Mouse (Mus musculus): ENCODE measurements around the gene Csf3.
A peak's percentile ranks its signal among the peaks of the same experiment; 100 is the strongest.
"Not testable (repeated sequence)": the region's sequence is repeated elsewhere in the genome, so short reads cannot be mapped to it uniquely, and the experiment has no call there.

Csf3 gene

DNA sequence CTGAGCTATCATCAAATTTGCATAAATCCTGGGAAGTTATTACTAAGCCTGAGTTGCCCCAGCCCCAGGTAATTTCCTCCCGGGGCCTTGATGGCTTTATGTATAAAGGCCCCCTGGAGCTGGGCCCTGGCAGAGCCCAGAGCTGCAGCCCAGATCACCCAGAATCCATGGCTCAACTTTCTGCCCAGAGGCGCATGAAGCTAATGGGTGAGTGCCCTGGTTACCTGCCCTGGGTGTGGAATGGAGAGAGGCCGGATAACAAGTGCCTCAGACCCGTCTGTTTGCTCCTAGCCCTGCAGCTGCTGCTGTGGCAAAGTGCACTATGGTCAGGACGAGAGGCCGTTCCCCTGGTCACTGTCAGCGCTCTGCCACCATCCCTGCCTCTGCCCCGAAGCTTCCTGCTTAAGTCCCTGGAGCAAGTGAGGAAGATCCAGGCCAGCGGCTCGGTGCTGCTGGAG lies at the start of gene Csf3:
TSS of gene Csf3 (plus strand) at position 51 of the 458 bp plus-strand sequence.
- DNase-seq (ENCODE audit: low read depth, low spot score), result no peak

DNA sequence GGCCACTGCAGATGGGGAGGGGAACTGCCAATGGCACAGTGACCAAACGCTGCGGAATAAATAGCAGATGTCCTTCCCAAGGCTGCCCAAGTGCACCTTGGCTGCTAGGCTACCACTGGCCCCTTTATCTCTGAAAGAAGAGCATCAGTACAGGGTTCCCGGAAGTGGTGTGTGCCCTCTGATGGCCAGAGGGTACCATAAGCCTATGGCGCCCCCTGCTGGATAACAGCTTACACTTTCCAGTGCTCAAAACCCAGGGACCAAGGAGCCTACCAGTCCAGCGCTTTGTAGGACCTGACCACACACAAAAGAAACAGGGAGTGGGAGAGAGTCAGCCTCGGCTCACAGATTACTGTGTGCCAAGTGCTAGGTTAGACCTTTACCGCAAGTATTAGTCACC lies 46.0 kb upstream of the Csf3 start:
- DNase-seq (ENCODE audit: low read depth, low spot score), result not testable (repeated sequence)

DNA sequence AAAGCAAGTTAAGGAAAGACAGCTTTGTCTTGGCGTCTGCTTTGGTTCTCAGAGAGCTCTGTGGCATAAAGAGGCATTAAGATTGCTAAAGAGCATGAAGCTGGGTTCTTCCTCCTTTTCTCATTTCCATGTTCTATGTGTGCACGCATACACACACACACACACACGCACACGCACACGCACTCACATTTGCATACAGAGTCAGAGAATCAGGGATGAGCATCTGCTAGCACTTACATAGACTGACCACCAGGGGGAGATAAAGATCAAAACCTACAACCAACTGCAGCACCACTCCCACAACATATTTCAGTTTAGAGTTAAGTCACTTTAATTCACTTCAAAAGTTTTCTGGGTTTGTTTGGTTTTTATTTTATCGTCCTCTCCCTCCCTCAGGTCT lies 40.5 kb upstream of the Csf3 start:
- peak; percentile 40 for DNase-seq (ENCODE audit: low read depth, low spot score)

DNA sequence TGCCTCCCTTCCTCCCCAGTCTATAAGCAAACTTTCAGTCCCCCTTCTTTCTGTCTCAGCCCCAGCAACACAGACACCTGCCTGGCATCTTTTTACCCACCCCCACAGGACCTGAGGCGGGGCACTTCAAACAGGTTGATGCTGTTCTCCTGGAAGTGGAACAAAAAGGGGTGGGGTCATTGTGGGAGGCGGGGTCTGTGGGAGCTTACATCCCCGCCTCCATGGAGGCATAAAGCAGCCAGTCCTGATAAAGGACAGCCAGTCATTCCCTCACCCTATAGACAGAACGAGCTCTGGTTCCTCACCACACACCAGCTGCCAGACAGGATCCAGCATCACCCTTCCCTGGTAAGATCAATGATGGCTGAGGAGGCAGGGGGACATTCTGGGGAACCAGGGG lies 37.0 kb upstream of the Csf3 start, which contains the start of gene Gsdma:
TSS of gene Gsdma (plus strand) at position 261 of the 400 bp plus-strand sequence.
- no peak for DNase-seq (ENCODE audit: low read depth, low spot score)

DNA sequence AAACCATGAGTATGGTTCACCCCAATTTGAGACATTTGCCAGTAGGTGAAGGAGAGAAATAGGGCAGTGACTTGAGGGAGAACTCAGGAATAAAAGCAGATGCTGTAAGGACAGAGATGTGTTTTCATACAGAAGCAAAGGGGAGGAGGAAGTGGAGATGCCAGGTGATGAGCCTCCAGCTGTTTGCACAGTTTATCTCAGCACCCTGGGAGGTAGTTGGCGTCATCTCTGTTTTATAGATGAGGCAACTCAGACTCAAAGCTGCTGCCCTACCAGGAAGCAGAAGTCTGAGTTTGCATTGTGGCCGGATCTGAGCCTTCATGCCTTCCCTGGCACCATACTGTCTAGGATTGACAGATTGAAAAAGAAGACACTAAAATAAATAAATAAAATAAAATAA lies 32.1 kb upstream of the Csf3 start:
- DNase-seq (ENCODE audit: low read depth, low spot score), result no peak

DNA sequence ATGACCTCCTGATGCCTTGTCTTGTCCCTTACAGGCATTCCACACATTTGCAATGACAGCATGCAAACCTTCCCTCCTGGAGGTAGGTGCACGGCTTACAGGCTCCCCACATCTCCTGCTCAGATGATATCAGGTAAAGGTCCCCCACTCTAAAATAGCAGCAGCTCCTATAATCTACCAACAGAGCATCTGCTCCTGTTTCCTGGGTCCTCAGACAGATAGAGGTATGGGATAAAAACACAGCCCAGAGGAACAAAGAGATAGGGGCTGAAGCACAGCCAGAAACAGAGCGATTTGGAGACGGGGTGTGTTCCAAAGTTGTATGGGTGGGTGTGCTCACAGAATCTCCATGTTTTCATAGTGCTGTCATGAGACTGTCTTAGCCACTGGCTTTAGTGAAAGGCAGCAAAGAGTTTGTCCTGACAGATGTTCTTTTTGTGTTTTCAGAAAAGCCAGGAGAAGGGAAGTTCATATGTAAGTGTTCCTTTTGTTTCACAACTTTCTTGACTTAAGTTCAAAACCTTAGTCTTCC lies 29.7 kb upstream of the Csf3 start:
- DNase-seq (ENCODE audit: low read depth, low spot score), result no peak

DNA sequence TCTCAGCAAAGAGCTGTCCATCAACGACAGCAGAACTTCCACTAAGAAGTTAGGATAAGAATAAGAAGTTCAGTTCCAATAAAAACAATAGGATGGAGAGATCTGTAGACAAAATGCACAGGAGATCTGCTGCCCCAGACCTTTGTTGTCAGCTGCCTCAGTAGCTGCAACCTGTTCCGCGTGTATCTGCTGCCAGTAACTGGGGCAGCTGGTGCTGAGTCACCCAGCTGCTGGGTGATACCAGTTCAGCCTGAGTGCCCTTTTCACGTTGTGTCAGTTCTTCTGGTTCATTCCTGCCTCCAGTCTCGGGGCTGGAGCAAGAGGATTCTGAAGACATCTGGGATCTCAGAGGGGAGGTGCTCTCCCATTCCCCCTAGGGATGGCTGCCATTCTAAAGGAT lies 29.2 kb upstream of the Csf3 start:
- no peak for DNase-seq (ENCODE audit: low read depth, low spot score)

DNA sequence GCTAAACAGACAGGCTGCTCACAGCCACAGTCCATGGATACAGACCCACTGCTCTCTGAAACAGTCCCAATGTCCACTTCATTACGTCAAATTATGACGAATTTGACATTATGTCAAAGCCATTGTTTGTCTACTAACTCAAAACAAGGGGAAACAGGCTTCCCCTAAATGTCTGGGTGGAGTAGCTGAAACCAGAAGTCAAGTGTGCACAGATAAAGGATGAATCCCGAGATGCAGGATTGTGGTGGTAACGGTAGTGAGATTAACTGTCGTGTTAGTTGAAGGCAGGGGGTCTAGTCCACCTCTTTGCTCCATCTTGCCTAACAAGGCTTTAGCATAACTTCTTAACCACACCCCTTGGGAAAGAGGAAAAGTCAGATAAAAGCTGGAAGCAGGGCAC lies 28.6 kb upstream of the Csf3 start:
- DNase-seq (ENCODE audit: low read depth, low spot score), result no peak

DNA sequence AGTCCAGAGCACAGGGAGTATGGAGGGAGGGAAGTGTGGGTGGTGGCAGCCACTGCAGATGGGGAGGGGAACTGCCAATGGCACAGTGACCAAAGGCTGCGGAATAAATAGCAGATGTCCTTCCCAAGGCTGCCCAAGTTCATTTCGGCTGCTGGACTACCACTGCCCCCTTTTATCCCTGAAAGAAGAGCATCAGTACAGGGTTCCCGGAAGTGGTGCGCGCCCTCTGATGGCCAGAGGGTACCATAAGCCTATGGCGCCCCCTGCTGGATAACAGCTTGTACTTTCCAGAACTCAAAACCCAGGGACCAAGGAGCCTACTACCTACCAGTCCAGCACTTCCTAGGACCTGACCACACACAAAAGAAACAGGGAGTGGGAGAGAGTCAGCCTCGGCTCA lies 27.9 kb upstream of the Csf3 start:
- DNase-seq (ENCODE audit: low read depth, low spot score), result peak; percentile 17

DNA sequence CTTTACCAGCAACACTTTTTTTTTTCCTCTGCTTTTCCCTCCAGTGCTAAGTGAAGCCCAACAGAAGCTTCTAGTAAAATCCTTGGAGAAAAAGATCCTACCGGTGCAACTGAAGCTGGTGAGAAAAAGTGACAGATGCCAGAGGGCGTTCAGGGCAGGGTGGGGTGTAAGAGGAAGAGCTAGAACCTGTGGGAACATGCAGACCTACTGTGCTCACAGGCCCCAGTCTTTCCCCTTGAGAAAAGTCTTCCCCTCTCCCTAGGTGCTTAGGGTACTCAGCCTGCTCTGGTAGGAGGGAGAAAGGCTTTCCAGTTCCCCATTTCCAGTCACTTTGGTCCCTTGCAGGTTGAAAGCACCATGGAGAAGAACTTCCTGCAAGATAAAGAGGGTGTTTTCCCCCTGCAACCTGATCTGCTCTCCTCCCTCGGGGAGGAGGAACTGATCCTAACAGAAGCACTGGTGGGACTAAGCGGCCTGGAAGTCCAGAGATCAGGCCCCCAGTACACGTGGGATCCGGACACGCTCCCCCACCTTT lies 25.2 kb upstream of the Csf3 start:
- no peak for DNase-seq (ENCODE audit: low read depth, low spot score)

DNA sequence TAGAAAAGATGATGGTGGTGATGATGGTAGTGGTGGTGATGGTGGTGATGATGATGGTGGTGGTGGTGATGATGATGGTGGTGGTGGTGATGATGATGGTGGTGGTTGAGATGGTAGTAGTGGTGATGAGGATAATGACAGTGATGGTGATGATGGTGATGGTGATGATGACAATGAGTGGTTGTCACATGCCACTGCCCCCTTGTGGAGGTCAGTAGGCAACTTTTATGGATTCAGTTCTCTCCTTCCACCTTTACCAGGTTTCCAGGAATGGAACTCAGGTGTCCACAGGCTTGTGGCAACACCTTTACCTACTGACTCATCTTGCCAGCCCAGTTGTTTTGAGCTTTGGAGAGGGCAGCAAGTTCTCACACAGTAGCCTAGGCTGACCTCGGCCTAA lies 21.0 kb upstream of the Csf3 start:
- DNase-seq (ENCODE audit: low read depth, low spot score), result no peak

DNA sequence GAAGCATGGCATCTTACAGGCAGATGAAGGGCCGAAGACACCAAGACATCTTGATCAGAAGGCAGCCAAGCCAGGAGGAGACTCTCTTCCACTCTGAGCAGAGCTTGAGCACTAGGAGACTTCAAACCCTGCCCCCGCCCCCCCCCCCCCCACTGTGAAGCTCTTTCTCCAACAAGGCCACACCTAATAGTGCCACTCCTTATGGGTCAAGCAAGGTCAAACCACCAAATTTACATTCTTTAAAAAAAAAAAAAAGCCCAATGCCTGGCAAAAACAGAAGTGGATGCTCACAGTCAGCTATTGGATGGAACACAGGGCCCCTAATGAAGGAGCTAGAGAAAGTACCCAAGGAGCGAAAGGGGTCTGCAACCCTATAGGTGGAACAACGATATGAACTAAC lies 20.5 kb upstream of the Csf3 start:
- DNase-seq (ENCODE audit: low read depth, low spot score), result not testable (repeated sequence)

DNA sequence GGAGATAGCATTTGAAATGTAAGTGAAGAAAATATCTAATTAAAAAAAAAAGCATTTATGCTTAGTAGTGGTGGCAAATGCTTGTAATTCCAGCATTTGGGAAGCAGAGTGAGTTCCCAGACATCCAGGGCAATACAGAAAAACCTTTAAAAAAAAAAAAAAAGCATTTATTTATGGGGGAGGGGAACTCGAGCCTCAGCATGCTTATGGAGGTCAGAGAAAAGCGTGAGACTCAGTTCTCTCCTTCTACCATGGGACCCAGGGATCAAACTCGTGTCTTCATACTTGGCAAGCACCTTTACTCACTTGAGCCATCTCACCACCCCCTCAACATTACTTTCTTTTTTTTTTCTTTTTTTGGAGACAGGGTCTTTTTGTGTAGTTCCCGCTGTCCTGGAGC lies 19.9 kb upstream of the Csf3 start:
- no peak for DNase-seq (ENCODE audit: low read depth, low spot score)

DNA sequence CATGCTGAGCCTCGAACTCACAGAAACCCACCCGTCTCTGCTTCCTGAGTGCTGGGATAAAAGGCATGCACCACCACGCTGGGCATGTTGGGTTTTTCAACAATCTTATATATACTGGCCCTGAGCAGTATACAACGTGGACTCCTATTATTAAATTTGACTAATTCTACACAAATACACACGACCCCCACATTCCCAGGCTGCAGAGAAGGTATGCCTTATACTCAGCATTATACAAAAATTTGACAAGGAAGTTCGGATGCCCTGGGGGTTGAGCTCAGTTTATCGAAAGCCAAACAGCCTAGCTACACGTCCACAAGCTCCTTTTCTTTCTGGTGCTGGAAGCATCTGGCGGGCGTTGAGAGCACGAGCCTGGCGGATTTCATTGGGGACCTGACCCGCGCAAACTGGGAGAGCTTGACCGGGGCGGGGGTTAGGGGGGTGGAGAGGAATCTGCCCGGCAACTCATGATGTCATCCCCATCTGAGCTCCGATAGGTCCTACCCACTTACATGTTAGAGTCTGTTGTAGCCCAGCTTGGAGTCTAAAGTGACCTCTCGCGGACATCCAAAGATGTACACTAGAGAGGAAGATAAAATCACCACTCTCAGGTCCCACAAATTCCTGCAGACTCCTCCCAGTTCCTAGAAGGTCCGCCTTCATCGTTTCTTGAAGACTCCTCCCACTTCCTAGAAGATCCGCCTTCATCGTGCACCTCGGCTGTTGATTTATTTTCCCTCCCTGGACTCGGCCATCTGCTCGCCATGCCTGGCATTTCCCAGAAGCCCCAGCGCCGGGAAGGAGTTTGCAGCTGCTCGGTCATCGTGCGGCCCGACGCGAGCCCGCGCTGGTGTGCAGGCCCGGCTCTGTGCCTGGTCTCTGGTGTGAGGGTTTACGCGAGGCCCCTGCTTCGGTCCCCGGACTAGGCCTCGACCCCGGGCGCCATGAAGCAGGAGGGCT lies 19.0 kb upstream of the Csf3 start, which contains the start of gene Psmd3:
TSS of gene Psmd3 (plus strand) at position 769 of the 960 bp plus-strand sequence.
- DNase-seq (ENCODE audit: low read depth, low spot score), result peak; percentile 94

DNA sequence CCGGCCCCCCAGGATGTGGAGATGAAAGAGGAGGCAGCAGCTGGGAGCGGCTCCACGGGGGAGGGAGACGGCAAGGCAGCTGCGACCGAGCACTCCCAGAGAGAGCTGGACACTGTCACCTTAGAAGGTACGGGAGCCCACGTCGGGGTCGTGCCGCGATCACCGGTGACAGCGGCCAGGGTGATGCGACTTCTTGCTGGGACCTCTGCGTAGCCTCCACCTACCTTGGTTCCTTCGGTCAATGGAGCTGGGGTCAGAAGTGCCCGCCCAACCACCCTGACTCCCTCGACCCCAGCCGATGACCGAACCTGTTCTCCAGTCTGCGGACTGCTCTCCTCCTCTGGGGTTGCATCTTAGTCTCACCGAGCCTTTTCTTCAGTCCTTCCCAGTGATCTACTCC lies 18.3 kb upstream of the Csf3 start:
- no peak for DNase-seq (ENCODE audit: low read depth, low spot score)

DNA sequence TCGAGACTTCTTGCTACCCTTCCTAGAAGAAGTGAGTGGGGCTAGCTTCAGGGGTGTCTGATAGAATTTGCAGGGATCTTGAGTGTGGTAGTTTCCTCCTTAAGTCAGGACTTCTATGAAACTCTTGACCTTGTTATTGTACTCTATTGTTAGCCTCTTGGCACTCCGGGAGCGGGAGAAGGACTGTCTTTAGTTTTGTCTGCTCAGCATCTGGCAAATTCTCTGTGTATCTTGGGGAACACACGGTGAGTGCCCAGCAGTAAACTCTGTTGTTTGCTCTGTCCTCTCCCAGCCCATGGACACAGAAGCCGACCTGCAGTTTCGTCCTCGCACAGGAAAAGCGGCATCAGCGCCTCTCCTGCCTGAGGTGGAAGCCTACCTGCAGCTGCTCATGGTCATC lies 15.4 kb upstream of the Csf3 start:
- DNase-seq (ENCODE audit: low read depth, low spot score), result no peak

DNA sequence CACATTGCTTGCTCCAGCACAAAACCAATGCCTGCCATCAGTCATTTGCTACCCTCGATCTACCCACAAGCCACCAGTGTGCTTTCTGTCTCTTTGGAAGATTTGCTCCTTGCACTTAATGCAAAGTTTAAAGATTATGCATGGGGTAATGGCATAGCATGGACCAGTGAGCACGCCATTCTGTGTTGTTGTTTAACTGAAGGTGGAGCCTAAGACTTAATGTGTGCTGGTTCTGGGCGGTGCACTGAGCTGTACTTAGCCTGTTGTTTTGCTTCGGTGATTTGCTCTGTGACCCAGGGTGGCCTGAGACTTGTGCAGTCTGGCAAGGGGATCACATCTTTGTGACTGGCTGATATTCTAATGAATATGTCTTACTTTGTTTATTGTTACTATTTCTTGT lies 14.1 kb upstream of the Csf3 start:
- no peak for DNase-seq (ENCODE audit: low read depth, low spot score)

DNA sequence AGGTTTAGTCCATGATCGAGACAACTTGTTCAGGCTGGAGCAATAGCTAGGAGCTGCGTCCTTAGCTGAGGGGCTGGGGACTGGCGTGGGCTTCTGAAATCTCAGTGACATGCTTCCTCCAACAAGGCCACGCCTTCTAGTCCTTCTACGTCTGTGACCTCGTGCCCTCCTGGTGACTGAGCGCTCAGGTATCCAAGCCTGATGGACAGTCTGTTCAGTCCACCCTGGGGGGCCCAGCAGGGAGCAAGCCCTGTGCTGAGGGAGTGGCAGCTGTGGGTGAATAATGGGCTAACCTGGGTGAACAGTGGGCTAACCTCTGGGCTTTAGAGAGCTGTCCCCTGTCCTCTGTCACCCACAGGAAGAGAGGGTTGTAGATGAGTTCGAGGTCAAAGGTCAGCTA lies 13.1 kb upstream of the Csf3 start:
- no peak for DNase-seq (ENCODE audit: low read depth, low spot score)

DNA sequence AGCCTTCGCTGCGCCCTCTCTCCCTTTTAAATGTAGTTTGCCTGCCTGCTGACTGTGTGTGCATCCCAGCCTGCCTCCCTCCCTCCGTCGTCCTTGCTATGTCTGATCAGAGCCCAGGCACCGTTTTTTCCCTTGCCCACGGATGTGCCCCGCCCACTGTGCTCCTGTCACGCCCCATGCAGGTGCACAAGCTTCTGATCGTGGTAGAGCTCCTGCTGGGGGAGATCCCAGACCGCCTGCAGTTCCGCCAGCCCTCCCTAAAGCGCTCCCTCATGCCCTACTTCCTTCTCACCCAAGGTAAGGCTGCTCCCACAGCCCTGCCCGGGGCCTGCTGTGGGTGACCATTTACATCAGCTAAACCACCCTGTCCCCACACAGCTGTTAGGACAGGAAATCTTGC lies 7.9 kb upstream of the Csf3 start:
- no peak for DNase-seq (ENCODE audit: low read depth, low spot score)

DNA sequence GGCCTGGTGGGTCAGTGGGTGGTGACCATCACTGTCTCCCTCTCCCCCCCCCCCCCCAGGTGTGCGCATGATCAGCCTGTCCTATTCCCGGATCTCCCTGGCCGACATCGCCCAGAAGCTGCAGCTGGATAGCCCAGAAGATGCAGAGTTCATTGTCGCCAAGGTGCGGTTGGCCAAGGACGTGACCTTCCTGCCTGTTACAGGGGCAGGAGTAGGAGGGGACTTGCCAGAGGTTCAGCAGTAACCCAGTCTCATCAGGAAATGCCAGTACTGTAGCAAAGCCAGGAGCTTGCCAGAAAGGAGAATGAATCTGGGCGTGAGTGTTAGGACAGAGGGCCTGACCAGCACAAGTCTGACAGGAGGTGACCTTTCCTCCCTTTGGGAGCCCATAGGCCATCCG lies 7.3 kb upstream of the Csf3 start:
- DNase-seq (ENCODE audit: low read depth, low spot score), result no peak

DNA sequence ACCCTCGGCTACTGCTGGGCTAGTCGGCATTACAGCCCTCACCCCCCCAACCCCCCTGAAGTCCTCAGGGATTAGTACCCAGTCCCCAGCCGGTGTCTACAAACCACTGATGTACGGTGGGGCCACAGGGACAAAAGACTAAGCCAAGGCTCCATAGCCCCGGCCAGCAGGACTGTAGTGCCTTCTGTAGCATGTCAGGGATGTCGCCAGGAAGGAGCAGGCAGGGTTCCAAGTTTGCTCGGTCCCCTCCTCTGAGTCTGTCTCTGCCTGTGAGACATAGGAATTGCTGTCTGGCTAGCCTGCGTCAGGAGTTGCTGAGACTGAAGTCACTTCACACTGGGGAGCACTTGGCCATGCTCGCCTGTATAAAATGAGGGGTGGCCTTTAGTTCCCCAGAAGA lies 6.8 kb upstream of the Csf3 start:
- DNase-seq (ENCODE audit: low read depth, low spot score), result no peak

DNA sequence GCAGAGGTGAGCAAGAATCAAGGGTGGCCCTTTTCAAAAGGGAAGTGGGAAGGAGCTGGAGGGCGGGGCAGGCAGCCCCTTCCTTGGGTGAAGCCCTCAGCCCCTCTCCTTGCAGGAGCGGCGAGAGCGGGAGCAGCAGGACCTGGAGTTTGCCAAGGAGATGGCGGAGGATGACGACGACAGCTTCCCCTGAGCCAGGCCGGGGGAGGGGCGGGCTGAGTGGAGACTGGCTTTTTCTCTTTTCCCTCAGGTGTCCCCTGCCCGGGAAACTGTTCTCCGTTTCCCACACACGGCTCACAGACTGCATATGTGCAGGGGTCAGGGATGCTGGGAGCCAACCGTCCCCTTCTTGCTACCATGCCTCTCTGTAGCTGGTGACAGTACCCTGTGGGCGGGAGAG lies 5.7 kb upstream of the Csf3 start:
- DNase-seq (ENCODE audit: low read depth, low spot score), result no peak
